Mouse (Mus musculus): Measurements from ENCODE around the gene Cd34. TPM values are rescaled to one million over a fixed set of nuclear protein-coding genes. Genes with fewer than 3 reads are reported as not detected.

Cd34 gene
- polyA plus RNA-seq, 2 experiments, result 7.7 to 10.6 TPM

- Histone ChIP-seq H3K27ac (no peak overlapping the region), H3K27me3 (ENCODE audit: control insufficient read depth, insufficient read depth, low read length) (no peaks in the 10 kb centered on the region), H3K4me2 (ENCODE audit: low read depth) (peak overlapping the region; percentile 94), H3K4me3 (ENCODE audit: insufficient read depth in 1 of 2, low read depth in 2 of 2, low read length in 2 of 2) (peak overlapping the region; percentile 70 to 77), H3K9ac (replicated peaks) (peak overlapping the region; percentile 73), H3K4me1 (replicated peaks; ENCODE audit: control insufficient read depth in 2 of 2, insufficient read depth in 2 of 2, low read length in 1 of 2) (peaks cover 20 to 24% of the 10 kb centered on the region in 2 experiments), H3K9me3 (ENCODE audit: control insufficient read depth, low read length) (no peaks in the 10 kb centered on the region), H3K36me3 (replicated peaks; ENCODE audit: control insufficient read depth, insufficient read depth, low read depth) (no peaks in the 10 kb centered on the region)
- under 1% methylated on average over 42 of the region's 42 CpGs for WGBS (ENCODE audit: insufficient replicate concordance)
- TF ChIP-seq EP300 (IDR thresholded peaks at IDR 0.05; ENCODE audit: low read depth) (no peak), CTCF (IDR thresholded peaks at IDR 0.05; ENCODE audit: low read depth) (peak; percentile 87)
- peak; percentile 60 to 63 (median 61) for DNase-seq (ENCODE audit: low read depth in 3 of 3, low spot score in 3 of 3)
- ATAC-seq (ENCODE audit: insufficient read depth), result peak; percentile 85
These were observed 37.5 kb downstream of the Cd34 start for GRCm38 (mm10) chr1:194976164-194976516.

GRCm38 (mm10) chr1:194976517-194977370 lies 38.1 kb downstream of the Cd34 start:
- no peaks in the 10 kb centered on the region for H3K27me3 ChIP-seq (ENCODE audit: control insufficient read depth, insufficient read depth, low read length)
- no peaks in the 10 kb centered on the region for H3K36me3 ChIP-seq (replicated peaks; ENCODE audit: control insufficient read depth, insufficient read depth, low read depth)
- peaks cover 25 to 29% of the 10 kb centered on the region in 2 experiments for H3K4me1 ChIP-seq (replicated peaks; ENCODE audit: control insufficient read depth in 2 of 2, insufficient read depth in 2 of 2, low read length in 1 of 2)
- H3K27ac ChIP-seq, result peak overlapping the region; percentile 20; the same call in 1 of the 2 replicates
- WGBS (ENCODE audit: insufficient replicate concordance), result under 1% methylated on average over 44 of the region's 44 CpGs
- peak; percentile 88 for ATAC-seq (ENCODE audit: insufficient read depth)
- H3K4me3 ChIP-seq (ENCODE audit: insufficient read depth in 1 of 2, low read depth in 2 of 2, low read length in 2 of 2), result peak overlapping the region; percentile 70 to 77
- DNase-seq (ENCODE audit: low read depth in 3 of 3, low spot score in 3 of 3), result peak in 1 of 3 experiments; percentile 64
- peak; percentile 39 for TF ChIP-seq CTCF (IDR thresholded peaks at IDR 0.05; ENCODE audit: low read depth)
- no peak for TF ChIP-seq EP300 (IDR thresholded peaks at IDR 0.05; ENCODE audit: low read depth)
- H3K9me3 ChIP-seq (ENCODE audit: control insufficient read depth, low read length), result no peaks in the 10 kb centered on the region
- H3K4me2 ChIP-seq (ENCODE audit: low read depth), result peak overlapping the region; percentile 94
- peak overlapping the region; percentile 73 for H3K9ac ChIP-seq (replicated peaks)

GRCm38 (mm10) chr1:194977371-194977761 lies 38.7 kb downstream of the Cd34 start:
- H3K9ac ChIP-seq (replicated peaks), result no peak overlapping the region; the same call in 1 of the 2 replicates

GRCm38 (mm10) chr1:194977946-194978720 lies 39.5 kb downstream of the Cd34 start:
- Histone ChIP-seq H3K9me3 (ENCODE audit: control insufficient read depth, low read length) (no peaks in the 10 kb centered on the region), H3K27me3 (ENCODE audit: control insufficient read depth, insufficient read depth, low read length) (no peaks in the 10 kb centered on the region), H3K4me3 (ENCODE audit: insufficient read depth in 1 of 2, low read depth in 2 of 2, low read length in 2 of 2) (no peak overlapping the region), H3K27ac (no peak overlapping the region), H3K36me3 (replicated peaks; ENCODE audit: control insufficient read depth, insufficient read depth, low read depth) (no peaks in the 10 kb centered on the region), H3K4me2 (ENCODE audit: low read depth) (peak overlapping the region; percentile 94; the same call in 1 of the 2 replicates), H3K9ac (replicated peaks) (no peak overlapping the region), H3K4me1 (replicated peaks; ENCODE audit: control insufficient read depth in 2 of 2, insufficient read depth in 2 of 2, low read length in 1 of 2) (peaks cover 33 to 35% of the 10 kb centered on the region in 2 experiments)
- 55% methylated on average over 4 of the region's 5 CpGs for WGBS (ENCODE audit: insufficient replicate concordance)
- no peak for TF ChIP-seq EP300 (IDR thresholded peaks at IDR 0.05; ENCODE audit: low read depth)
- TF ChIP-seq CTCF (IDR thresholded peaks at IDR 0.05; ENCODE audit: low read depth), result no peak
- DNase-seq (ENCODE audit: low read depth in 3 of 3, low spot score in 3 of 3) (no peak), ATAC-seq (ENCODE audit: insufficient read depth) (no peak)

More at GRCm38 (mm10) chr1:194977371-194977761, 38.7 kb downstream of the Cd34 start:
- no peaks in the 10 kb centered on the region for H3K27me3 ChIP-seq (ENCODE audit: control insufficient read depth, insufficient read depth, low read length)
- no peaks in the 10 kb centered on the region for H3K36me3 ChIP-seq (replicated peaks; ENCODE audit: control insufficient read depth, insufficient read depth, low read depth)
- DNase-seq (ENCODE audit: low read depth in 3 of 3, low spot score in 3 of 3), result no peak
- TF ChIP-seq EP300 (IDR thresholded peaks at IDR 0.05; ENCODE audit: low read depth) (no peak), CTCF (IDR thresholded peaks at IDR 0.05; ENCODE audit: low read depth) (no peak)
- no peak for ATAC-seq (ENCODE audit: insufficient read depth)
- H3K27ac ChIP-seq, result no peak overlapping the region
- H3K4me2 ChIP-seq (ENCODE audit: low read depth), result peak overlapping the region; percentile 94
- H3K4me1 ChIP-seq (replicated peaks; ENCODE audit: control insufficient read depth in 2 of 2, insufficient read depth in 2 of 2, low read length in 1 of 2), result peaks cover 29 to 33% of the 10 kb centered on the region in 2 experiments
- 21% methylated on average over 1 of the region's 1 CpGs for WGBS (ENCODE audit: insufficient replicate concordance)
- peak overlapping the region; percentile 70 to 77 for H3K4me3 ChIP-seq (ENCODE audit: insufficient read depth in 1 of 2, low read depth in 2 of 2, low read length in 2 of 2)
- no peaks in the 10 kb centered on the region for H3K9me3 ChIP-seq (ENCODE audit: control insufficient read depth, low read length)
